Mouse (Mus musculus) subcutaneous adipose tissue, adult 2 months (tissue): ENCODE data around the gene 4930470P17Rik. TPM values are rescaled to one million over a fixed set of nuclear protein-coding genes. Genes with fewer than 3 reads are reported as not detected.

Source experiments
- polyA plus RNA-seq: library from polyadenylated mRNA; depleted of rRNA; stranded (reverse); fragments of >200 nt; gene quantifications from 2 replicates; pipeline ENCODE4 v1.2.3, GENCODE M21; 2012; ENCODE audit warnings: low replicate concordance; rRNA removed

Gene 4930470P17Rik
- polyA plus RNA-seq, result not detected in 2 replicates

GRCm38 (mm10) chr2:170601917-170602316, at the start of gene 4930470P17Rik:
Gene 4930470P17Rik, minus strand, starts transcription at chr2:170602017.

Other genes with a start within 250 kb of the 4930470P17Rik start
- 0.95 and 1.2 TPM in 2 replicates for gene Bcas1, start 174.2 kb downstream of the 4930470P17Rik start, polyA plus RNA-seq
- 5.5 and 8.0 TPM in 2 replicates for gene Pfdn4, start 105.6 kb downstream of the 4930470P17Rik start, polyA plus RNA-seq
- gene Cyp24a1, start 104.9 kb downstream of the 4930470P17Rik start, polyA plus RNA-seq, result not detected in 2 replicates
- 0.29 and 0.85 TPM in 2 replicates for gene Dok5, start 129.8 kb upstream of the 4930470P17Rik start, polyA plus RNA-seq